Mouse (Mus musculus): ENCODE results near the gene Gucy2g. TPM values are rescaled to one million over a fixed set of nuclear protein-coding genes. Genes with fewer than 3 reads are reported as not detected.
A peak's percentile ranks its signal among the peaks of the same experiment; 100 is the strongest.
"Not testable (repeated sequence)": the region's sequence is repeated elsewhere in the genome, so short reads cannot be mapped to it uniquely, and the experiment has no call there.

Gene Gucy2g
- total RNA-seq, 4 experiments from 2014 or later = 0.17 to 0.34 (median 0.32) TPM

DNA sequence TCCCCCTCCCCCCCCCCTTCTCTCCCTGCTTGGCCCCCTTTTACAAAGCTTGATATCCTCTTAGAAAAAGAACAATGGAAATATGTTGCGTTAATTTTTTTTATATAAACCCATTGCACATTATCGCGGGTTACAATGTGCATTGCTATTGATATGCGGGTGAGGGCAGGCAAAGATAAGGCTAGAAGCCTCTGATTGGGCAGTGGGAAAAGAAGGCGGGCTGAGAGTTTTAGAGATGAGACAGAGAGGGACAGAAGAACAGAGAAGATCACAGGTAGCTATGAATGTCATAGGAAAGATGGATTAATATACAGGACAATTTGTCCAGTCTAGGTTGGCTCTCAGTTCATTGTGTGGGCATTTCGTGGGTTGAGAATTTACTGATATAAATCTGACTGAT lies 33.8 kb downstream of the Gucy2g start:
- DNase-seq (ENCODE audit: low spot score in 2 of 2) = no peak

DNA sequence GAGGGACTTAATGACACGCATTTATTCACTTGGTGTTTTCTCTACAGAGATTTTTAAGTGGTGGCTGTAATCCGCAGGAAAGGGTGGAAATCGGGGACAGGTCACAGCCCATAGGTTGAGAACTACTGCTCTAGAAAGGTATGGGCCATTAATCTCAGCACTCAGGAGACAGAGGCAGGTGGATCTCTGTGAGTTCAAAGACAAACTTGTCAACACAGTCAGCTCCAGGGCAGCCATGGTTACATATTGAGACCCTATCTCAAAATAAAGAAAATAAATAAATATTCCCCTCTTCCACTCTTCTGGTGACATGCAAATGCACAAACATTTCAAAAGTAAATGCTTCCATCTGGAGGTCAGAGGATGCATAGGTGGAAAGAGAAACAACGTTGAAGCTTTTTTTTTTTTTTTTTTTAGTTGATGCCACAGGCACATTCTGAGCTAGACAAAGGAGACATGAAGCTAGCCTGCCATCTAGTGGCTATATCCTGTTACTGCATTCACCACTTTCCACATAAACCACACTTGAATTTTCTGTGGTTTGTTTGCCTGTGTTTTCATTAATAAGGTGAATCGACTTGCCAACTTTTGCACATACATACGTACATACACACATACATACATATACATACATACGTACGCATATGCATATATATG lies 34.4 kb downstream of the Gucy2g start:
- no peak for DNase-seq (ENCODE audit: low spot score in 2 of 2)

DNA sequence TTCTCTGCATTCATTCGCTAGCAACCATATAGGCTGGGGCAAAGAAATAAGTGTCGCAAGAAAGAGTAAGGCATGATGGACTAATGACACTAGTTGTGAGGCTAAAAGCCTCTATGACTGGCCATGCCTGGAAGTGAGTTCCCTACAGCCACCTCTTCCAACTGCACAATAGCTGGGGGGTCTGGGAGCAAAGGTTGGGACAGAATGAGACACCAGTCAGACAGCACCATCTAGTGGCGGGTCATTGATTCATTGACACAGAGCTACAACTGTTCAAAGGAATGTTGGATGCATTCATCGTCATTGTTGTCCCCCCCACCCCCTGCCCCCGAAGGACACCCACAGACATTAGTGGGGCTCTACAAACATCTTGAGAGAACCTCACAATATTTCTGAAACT lies 42.7 kb downstream of the Gucy2g start:
- DNase-seq (ENCODE audit: low spot score in 2 of 2) = no peak

DNA sequence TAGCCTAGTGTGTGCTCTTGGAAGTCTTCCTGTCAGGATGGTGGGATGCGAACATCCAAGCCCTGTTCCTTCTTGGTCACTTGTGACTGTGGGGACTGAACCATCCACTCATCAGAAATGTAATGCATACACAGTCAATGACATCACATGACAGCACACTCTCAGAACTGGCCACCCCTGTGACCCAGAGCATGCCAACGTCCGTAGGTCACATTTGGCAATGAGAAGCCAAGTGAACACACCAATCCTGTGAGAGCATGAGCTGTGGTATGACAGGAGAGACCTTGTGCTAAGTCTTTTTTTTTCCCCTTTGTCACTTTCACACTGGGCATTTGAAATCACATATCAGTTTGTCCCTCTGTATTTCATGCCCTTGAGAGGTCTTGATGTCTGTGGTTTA lies 45.5 kb downstream of the Gucy2g start:
- DNase-seq (ENCODE audit: low spot score in 2 of 2) = no peak

DNA sequence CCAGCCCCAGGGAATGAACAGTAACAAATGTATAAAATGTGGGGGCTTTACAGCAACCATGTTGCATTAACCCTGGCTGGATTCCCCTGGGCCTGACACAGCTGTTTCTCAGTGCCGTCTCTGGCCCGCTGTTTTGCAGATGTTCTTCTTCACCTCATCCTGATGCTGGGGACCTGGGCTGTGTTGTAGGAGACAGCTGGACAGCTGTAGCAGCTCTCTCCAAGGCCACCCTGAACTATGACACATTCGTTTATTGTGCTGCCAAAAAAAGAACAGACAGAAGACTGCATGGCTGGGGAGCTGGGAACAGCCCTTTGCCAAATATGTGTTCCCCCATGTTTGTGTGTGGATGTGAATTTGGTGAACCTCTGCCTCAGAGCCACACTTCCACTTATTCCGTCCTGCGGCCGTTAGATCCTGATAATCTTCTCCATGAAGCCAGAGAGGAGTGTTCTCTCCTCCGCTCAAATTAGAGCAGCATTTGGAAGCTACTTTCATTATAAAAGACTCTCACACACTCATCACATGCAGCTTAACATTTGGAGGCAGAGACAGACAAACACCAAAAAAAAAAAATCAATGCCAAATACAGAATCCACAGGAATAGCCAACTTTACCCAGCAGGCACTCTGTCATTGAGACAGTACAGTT lies 46.4 kb downstream of the Gucy2g start:
- no peak for DNase-seq (ENCODE audit: low spot score in 2 of 2)

DNA sequence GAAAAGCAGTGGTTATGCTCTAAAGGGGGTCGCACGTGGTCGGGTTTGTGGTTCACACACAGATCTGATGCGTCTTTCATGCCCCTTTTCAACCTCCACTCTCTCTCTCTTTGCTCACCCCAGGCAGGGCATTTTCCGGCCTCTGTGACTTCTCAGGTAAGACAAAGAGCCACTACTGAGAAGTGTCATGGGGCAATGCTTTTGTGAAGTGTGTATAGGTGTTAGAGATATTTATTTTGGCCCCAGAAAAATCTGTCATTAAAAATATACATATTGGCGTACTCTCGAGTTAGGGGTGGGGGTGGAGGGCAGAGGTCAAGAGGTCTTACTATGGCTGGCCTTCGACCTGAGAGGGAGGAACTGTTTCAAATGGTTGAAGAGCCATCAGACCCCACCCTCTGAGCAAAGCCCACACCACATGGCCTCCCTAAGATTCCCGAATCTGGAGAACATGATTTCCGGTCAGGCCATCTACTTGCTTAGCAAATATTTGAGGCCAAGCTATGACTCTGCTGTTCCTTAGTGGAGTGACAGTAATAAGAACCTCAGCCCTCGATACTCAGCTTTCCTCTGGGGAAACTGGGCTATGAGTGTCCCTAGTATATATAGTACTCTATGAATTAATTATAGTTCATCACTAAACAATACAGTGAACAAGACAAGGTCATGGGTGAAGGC lies 47.2 kb downstream of the Gucy2g start:
- DNase-seq (ENCODE audit: low spot score in 2 of 2) = no peak

DNA sequence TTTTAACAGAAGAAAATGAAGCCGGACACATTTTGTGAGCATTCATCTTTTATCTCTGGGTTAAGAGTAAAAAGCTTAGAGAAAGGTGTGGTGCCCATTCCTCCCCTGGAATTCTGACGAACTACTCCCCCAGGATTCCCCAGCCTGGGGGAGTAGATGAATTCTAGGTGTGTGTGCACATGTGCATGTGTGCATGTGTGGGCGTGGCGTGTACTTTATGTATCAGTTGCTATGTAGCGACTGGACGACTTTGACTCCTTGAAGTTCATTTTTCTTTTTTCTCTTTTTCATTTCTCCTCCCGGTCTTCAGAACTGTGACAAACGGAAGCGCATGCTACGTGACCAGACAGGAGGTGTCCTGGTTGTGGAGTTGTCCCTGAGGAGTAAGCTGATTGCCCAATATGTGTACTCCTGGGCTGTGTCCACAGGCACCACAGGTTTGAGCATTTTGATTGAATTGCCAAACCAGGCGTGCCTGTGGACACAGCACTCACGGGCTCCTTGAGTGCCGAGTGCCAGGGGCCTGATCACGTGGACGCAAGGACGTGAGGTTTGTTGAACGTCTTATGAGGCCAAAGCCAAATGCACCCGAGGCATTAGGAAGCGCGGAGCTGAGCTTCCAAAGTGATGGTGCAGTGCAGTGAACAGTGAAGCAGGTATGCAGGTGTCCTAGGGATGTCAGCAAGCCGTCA lies 48.6 kb downstream of the Gucy2g start:
- no peak for DNase-seq (ENCODE audit: low spot score in 2 of 2)

DNA sequence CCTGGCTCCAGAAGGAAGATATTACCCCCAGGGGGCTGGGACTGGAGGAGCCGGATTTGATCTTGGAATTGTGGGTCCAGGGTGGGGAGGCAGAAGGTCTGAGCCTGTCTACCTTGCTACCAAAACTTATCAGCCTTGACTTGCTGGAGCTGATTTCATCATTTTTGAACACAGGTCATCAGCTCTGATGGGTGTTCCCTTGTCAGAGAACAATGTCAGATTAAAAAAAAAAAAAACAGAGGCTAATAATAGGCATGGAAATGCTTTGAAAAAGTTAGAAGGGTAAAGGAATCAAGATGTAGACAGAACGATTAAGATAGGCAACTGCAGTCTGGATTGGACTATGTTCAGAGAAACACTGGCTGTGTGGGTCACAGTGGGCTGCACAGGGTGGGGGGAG lies 49.4 kb downstream of the Gucy2g start:
- DNase-seq (ENCODE audit: low spot score in 2 of 2) = no peak

DNA sequence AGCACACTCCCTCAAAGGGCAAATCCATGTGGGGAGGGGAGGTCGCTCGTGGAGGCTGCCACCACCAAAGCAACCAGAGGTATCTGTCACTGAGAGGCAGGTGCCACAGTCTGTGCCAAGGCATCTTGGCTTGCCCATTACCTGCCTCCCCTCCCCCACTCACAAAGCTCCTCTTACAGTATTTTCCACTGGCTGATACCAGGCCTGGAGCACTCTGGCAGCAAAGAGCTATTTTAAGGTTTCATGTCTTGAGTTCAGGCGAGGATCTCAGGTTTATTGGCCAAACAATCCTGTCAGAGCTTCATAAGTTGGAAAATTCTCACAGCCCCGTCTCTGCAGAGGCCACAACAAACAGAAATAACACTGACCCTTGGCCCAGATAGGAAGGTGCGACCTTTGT lies 51.0 kb downstream of the Gucy2g start:
- peak; percentile 70 to 85 for DNase-seq (ENCODE audit: low spot score in 2 of 2)

DNA sequence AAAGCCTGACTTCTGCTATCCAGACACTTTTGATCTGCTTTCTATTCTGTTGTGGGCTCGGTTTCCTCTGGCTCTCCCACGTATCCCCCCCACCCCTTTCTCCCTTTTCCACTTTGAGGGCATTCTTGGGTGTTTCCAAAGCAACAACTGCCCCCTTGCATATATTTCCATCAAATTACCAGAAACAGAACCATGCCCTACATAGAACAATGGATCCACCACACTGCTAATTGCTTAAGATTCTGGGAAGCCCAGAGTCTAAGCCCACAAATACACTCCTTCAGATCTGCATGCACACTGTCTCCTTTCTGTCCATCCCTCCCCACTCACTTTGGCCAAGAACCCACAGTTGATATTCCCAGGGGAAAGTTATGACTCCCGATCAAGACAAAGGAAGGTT lies 55.4 kb downstream of the Gucy2g start:
- no peak for DNase-seq (ENCODE audit: low spot score in 2 of 2)

DNA sequence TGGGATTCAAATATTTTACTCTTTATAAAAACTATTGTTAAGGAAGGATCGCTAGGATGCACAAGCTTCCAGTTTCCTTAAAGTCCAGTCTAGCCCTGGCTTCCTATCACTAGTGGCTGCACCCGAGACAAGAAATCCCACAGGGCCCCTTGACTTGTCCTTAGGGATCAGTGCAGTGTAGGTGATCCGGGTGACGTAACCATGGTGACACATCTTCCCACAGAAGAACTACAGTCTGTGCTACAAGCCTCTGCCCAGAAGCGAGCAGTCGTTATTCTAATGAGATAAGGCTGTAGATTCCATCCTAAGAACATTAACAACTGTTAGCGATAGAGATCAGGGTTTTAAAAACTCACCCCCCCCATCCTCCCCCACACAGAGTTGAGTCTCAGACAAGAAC lies 56.0 kb downstream of the Gucy2g start:
- no peak for DNase-seq (ENCODE audit: low spot score in 2 of 2)

DNA sequence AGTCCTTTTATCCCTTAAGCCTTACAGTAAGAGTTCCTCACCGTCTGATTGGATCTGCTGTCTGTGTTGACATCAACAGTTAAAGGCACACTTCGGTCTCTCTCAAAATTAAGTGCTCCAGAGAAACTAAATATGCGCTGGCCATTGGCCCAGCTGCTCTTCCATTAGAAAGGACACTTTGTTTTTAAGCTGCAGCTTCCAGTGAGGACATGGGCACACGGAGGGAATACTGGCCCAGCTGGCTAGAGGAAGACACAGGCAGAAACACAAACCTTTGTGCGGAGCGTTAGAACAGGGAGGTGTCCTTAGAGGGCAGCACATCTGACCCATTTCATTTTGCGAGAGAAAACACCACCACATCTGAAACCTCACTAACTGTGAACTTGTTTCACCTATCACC lies 56.6 kb downstream of the Gucy2g start:
- DNase-seq (ENCODE audit: low spot score in 2 of 2) = no peak

DNA sequence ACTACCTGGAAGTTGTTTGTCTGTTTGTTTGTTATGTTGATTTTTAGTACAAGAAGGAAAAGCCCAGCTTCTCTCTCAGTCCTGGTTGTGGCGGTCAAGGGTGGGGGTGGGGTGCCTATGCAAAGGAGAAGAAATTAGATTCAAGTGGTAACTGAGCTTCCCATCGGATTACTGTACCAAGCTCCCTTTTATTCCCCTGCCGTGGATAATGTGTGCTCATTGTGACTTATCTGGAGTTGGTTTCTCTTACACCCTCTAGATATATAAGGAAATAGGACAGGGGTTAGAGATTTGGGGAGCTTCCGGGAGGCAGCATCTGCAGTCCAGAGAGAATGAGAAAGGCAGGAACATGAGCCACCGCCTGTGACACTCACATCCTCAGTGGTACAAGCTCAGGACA lies 60.6 kb downstream of the Gucy2g start, which contains the start of gene Tectb:
Gene Tectb (plus strand): TSS at position 301 of the 400 bp plus-strand sequence.
- DNase-seq (ENCODE audit: low spot score in 2 of 2) = no peak

DNA sequence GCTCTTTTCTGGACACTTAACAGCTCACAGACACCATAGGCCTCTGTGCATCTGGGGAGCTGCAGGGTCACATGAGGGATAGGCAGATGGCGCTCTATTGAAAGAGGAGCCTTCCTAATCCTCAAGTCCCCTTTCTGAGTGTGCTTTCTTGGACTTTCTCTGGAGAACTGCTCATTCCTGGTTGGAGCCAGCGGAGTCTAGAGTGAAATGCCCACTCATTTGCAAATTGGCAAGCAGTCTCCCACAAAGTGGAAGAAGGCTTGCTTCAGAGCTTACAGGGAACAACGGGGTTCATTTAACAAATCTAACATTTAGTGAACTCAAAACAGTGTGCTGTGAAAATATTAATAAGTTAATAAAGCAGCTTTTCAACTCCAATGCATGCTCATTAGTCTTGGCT lies 63.9 kb downstream of the Gucy2g start:
- no peak for DNase-seq (ENCODE audit: low spot score in 2 of 2)

DNA sequence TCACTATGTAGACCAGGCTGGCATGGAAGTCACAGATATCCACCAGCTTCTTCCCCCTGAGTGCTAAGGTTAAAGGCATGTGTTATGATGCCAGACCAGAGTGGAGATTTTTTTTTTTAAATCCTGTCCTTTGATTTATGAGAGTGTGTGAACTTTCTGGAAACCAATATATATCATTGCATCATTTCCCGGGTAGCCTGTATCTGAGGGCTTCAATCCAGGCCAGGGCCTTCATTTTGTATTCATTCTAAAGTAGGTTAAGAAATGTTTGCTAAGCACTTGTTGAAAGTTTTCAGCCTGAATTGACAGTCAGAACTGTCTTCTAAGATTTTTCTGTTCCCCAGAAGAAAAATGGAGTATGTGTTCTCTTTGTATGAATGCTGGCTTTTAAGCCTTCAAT lies 69.5 kb downstream of the Gucy2g start:
- no peak for DNase-seq (ENCODE audit: low spot score in 2 of 2)

DNA sequence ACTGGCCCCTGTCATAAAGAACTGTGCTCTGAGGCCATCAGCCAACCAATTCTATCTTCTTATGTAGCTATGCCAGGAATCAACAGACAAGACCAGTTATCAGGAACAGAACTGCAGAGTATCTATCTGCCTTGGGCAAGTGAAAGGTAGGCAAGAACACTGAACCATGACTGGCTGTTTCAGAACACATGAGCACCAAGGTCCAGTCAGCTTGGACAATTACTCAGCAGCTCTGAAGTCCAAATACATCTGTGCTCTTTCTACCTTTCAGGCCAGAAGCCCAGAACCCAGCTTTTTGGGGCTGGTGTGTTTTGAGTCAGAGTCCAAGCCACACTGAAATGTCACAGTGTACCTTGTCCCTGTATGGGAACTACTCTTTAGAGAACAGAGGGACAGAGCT lies 70.6 kb downstream of the Gucy2g start:
- DNase-seq (ENCODE audit: low spot score in 2 of 2) = no peak

DNA sequence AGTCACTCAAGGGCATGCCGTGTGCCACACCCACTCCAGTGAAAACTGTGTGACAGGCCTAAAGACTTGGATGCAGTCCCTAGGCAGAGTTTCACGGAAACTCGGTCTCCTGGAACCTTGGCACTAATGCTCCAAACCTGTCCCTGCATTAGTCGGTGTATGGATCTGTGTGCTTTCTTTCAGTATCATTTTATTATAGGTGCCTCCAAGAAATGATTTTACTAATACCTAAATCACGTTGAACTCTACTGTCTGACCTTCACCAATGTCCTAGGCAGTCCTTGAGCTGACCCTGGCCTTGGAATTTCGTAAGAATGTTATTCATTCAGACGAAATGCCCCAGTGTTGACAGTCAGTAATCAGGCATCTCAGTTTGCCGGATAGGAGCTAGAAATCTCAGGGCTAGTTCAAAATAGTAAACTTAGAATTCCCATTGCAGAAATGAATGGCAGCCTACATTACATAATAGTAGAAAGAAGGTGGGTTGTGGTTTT lies 71.8 kb downstream of the Gucy2g start:
- DNase-seq (ENCODE audit: low spot score in 2 of 2) = not testable (repeated sequence)

DNA sequence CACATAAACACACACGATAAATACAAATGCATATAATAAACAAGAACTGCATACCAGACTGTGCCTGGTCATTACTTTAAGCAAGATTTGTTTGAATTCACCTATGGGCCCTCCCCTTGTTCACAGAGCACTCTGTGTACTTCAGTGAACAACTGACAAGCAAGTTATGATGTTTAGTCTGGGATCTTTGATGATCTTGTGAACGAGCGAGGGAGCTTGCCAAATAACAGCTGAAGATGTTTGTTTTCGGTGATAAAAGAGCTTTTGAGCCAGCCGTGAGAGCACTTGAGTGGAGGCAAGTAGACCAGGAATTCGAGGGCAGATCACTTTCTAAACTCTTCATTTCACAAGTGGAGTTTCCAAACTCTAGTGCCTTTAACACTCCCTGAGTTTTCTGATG lies 72.7 kb downstream of the Gucy2g start:
- no peak for DNase-seq (ENCODE audit: low spot score in 2 of 2)

DNA sequence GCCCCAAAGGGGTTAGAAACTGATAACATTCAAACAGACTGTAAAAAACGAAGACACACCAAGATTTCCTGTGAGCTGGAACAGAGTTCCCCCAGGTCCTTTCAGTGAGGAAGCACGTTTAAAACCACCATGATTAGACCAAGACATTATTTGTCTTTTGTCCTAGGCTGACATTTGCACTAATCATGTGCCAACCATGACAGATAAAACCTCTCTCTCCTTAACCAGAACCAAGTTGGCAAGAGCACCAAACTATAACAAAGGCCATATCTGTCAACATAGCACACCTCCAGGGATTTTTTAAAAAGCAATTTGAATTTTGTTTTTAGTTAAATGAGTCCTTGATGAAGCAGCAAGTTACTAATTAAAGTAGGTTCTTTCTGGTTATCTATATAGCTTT lies 73.3 kb downstream of the Gucy2g start:
- DNase-seq (ENCODE audit: low spot score in 2 of 2) = no peak

DNA sequence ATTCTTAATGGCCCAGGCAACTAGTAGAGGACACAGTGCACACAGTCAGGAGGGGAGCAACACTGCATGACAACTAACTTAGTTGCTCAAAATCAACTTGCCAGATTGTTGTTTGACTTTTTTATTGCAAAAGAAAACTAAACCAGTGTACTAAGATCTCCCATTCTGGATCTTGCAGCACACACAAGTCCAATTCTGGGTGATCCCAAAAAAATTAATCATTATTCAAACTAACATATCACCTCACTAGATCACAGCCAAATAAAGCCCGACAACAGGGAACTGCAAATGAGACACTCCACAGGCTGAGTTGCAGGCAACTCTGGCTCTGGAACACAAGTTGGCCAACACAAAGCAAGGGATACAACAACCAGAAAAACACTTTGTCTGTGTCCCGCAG lies 74.3 kb downstream of the Gucy2g start:
- DNase-seq (ENCODE audit: low spot score in 2 of 2) = no peak

DNA sequence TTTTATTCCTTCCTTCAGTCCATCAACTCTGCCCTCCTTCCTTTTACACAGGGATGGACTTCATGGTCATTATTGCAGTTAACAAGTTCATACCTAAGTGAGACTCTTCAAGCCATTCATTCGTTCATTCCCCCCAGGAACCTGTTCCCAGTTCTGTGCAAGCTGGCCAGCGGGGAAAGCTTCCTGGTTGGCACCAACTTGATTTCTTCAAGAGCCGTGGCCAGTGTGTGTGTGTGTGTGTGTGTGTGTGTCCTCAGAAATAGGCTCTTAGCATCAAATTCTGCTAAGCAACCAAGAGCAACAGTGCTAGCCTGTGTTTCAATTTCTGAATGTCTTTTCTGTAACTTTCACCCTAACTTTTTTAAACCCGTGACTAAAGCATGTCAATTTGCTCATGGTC lies 75.1 kb downstream of the Gucy2g start:
- DNase-seq (ENCODE audit: low spot score in 2 of 2) = no peak

Measured in gastrocnemius, adult 8-10 months (tissue).